Mouse (Mus musculus) embryonic fibroblast, embryonic 13.5 days (primary cell): ENCODE measurements around the gene Zfp746. TPM values are rescaled to one million over a fixed set of nuclear protein-coding genes. Genes with fewer than 3 reads are reported as not detected.

Experiments
- H3K27ac ChIP-seq: 2 replicates; pipeline ENCODE4 v1.5.1; 2012; ENCODE audit warnings: low read length, control low read depth, inconsistent platforms; ENCODE audit not compliant: insufficient read depth
- H3K4me1 ChIP-seq: 2 replicates; pipeline ENCODE4 v1.6.1; 2011; ENCODE audit warnings: low read length; ENCODE audit not compliant: control insufficient read depth, insufficient read depth
- H3K4me3 ChIP-seq: 2 replicates; pipeline ENCODE4 v1.5.1; 2011; ENCODE audit warnings: mild to moderate bottlenecking, control low read depth, low read length; ENCODE audit not compliant: insufficient read depth
- CTCF ChIP-seq: IDR thresholded peaks from 2 replicates; pipeline ENCODE4 v1.5.1; 2011; ENCODE audit warnings: mild to moderate bottlenecking, control low read depth, low read length, moderate library complexity, borderline replicate concordance; ENCODE audit not compliant: insufficient read depth
- POLR2A ChIP-seq: IDR thresholded peaks from 2 replicates; pipeline ENCODE4 v1.6.1; 2011; ENCODE audit warnings: low read depth, mild to moderate bottlenecking, control low read depth, low read length, moderate library complexity
- polyA plus RNA-seq: library from polyadenylated mRNA; stranded (reverse); fragments of >200 nt; gene quantifications from 2 replicates; pipeline ENCODE4 v1.2.4, GENCODE M21; 2011; ENCODE audit warnings: low read depth; ENCODE audit not compliant: missing spikeins, insufficient read length

Gene Zfp746
- polyA plus RNA-seq, 1 experiment, result 21.1 TPM

DNA sequence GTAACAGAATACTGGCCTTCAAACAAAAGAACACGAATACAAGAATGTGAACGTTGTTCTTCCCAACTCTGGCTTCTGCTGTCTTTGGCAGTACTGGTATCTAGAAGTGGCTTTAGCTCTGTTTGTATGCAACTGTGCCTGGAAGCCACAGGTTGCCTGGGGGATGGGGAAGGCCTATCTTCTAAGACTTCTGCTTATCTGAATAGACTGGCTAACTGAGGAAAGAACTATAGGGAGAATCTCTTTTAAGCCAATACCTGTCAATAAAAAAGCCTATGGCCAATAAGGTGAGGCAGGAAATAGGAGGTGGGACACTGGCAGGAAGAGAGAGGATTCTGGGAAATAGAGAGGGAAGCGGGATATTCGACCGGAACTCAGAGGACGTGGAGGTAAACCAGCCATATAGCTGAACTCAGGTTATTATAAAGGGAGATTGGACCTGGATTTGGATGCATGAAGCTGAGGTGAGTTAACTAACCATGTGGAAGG, 20.8 kb downstream of the Zfp746 start:
- Histone ChIP-seq H3K4me1 (no peaks in the 10 kb centered on the region), H3K27ac (no peak overlapping the region), H3K4me3 (no peak overlapping the region)
- no peak for TF ChIP-seq POLR2A
- TF ChIP-seq CTCF, result no peak

DNA sequence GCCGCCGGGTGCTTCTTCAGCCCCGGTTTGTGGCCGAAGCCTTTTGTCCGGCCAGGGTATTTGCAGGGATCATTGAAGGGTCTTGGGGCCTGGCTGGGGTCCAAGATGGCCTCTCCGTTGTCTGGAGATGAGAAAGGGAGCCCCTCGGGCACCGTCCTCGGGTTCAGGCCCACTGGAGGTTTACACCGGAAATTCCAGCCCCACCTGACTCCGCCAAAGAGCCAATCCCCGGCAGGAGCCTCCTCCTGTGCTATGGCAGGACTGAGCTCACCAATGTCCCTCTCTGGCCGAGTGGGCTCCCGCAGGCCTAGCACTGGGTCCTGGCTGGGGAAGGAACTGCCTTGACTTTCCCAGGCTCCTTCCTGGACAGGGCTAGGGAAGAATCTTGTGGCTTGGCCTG, 21.9 kb downstream of the Zfp746 start:
- no peak overlapping the region for H3K4me3 ChIP-seq
- no peaks in the 10 kb centered on the region for H3K4me1 ChIP-seq
- TF ChIP-seq CTCF (no peak), POLR2A (no peak)
- no peak overlapping the region for H3K27ac ChIP-seq

- Histone ChIP-seq H3K4me1 (no peaks in the 10 kb centered on the region), H3K27ac (no peak overlapping the region), H3K4me3 (no peak overlapping the region)
- no peak for TF ChIP-seq CTCF
- no peak for TF ChIP-seq POLR2A
Measured at GRCm38 (mm10) chr6:48063940-48064339, 22.5 kb downstream of the Zfp746 start.

DNA sequence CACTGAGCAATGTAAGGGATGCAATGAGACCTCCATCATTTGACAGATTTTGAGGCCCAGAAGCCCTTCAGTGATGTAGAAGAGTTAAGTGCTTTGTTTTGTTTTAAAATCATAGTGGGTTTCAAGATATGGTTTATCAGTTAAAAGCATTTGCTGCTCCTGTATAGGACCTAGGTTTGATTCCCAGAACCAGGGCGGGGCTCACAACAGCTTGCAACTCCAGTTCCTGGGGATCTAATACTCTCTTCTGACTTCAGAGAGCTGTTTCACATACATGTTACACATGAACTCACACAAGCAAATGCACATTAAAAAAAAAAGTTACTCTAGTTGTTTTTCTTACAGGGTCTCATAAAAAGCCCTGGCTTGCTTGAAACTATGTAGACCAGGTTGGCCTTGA, 25.5 kb downstream of the Zfp746 start:
- no peak overlapping the region for H3K4me3 ChIP-seq
- TF ChIP-seq CTCF, result no peak
- no peak for TF ChIP-seq POLR2A

DNA sequence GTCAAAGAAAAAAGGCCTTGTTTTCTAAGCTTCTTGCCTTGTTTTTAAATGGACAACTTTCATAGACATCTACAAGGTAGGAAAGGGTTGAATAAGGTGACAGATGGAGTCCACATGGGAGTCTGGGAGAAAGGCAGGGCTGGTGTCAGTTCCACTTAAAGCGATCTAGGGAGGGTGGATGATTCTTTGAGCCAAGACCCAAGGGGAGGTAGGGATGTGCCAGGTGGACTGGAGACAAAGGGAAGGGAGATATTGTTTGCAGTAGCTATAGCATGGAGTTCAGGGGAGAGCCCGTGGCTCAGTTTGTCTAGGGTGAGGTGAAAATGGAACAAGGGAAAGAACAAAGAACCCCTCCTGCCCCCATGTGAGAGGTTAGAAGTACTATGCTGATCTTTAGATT, 26.0 kb downstream of the Zfp746 start:
- Histone ChIP-seq H3K4me1 (no peaks in the 10 kb centered on the region), H3K27ac (no peak overlapping the region), H3K4me3 (no peak overlapping the region)
- no peak for TF ChIP-seq CTCF
- TF ChIP-seq POLR2A, result no peak

More for the DNA sequence above, 25.5 kb downstream of the Zfp746 start:
- H3K4me1 ChIP-seq, result no peaks in the 10 kb centered on the region
- no peak overlapping the region for H3K27ac ChIP-seq

DNA sequence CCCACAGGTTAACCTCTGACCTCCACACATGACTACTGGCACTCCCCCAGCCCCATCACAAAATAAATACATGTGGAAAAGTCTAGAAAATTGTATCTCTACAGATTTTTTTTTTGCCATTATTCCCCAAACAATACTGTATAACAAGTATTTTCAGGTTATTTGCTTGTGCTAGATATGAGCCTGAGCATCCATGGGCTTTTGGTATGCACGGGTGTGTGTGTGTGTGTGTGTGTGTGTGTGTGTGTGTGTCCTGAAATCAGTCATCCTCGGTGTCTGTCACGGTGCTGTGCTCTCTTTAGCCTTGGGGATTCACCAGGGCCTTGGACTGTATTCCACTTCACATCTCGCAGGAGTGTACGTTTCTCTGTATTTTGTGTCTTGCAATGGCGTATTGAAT, 34.3 kb downstream of the Zfp746 start:
- no peak overlapping the region for H3K4me3 ChIP-seq
- H3K27ac ChIP-seq, result no peak overlapping the region
- TF ChIP-seq POLR2A (no peak), CTCF (no peak)
- H3K4me1 ChIP-seq, result no peaks in the 10 kb centered on the region; the same call in 1 of the 2 replicates

- H3K27ac ChIP-seq, result no peak overlapping the region
- no peak overlapping the region for H3K4me3 ChIP-seq
- no peak for TF ChIP-seq POLR2A
- no peak for TF ChIP-seq CTCF
- H3K4me1 ChIP-seq, result peaks cover 1% of the 10 kb centered on the region; the same call in 1 of the 2 replicates
Measured at GRCm38 (mm10) chr6:48051666-48052065, 34.7 kb downstream of the Zfp746 start.

GRCm38 (mm10) chr6:48049273-48050065, 36.9 kb downstream of the Zfp746 start:
- TF ChIP-seq CTCF (no peak), POLR2A (no peak)
- Histone ChIP-seq H3K4me3 (peak overlapping the region; percentile 60), H3K4me1 (peaks cover 5% of the 10 kb centered on the region; the same call in 1 of the 2 replicates), H3K27ac (no peak overlapping the region)

DNA sequence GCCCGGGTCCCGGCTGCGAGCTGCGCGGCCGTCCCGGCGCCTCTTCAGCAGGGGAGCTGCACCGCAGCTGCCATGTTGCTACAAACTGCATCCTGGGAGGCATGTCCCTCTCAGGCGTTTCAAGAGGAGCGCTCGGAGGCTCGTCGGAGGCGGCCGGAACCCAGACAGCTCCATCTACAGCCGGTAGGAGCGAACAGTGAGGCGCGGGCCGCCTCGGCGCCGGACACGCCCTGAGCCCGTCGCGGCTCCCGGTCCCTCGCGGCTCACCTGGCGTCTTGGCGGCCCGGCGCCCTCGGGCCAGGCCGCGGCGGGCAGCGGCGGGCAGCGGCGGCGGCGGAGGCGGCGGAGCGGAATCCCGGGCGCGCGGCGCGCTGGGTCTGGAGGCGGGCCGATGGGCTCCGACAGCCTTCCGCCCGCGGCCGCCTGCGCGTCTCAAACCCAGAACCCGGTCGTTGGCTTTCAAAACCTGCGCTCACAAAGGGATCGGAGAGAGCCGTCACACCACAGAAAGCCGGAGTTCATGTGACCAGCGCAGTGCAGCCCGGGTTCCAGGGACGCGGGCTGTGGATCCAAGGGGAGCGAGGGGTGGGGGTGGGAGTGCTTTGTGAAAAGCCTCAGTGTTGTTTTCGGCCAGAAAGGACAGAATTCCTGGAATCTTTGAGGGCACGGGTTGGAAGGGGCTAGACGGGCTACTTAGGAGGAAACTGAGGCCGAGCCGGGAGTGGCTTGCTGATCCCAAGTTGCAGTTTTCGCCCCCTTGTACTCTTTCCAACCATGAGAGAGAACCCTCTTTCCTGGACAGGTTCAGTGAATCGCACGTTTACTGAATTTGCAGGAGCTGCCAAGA, 37.7 kb downstream of the Zfp746 start, which contains the start of gene Zfp777:
Gene Zfp777 (minus strand): TSS at position 486 of the 847 bp plus-strand sequence.
- peak within 1 kb of the TSS; percentile 43 for H3K27ac ChIP-seq
- peak within 1 kb of the TSS; percentile 72 for H3K4me3 ChIP-seq
- TF ChIP-seq POLR2A (peak; percentile 78), CTCF (peak; percentile 45; the same call in 1 of the 2 replicates)
- H3K4me1 ChIP-seq, result peaks cover 5% of the 10 kb centered on the region; the same call in 1 of the 2 replicates
